Mouse (Mus musculus): Measurements from ENCODE around the gene Hspb8.
"Not testable (repeated sequence)": the region's sequence is repeated elsewhere in the genome, so short reads cannot be mapped to it uniquely, and the experiment has no call there.

Hspb8 gene

DNA sequence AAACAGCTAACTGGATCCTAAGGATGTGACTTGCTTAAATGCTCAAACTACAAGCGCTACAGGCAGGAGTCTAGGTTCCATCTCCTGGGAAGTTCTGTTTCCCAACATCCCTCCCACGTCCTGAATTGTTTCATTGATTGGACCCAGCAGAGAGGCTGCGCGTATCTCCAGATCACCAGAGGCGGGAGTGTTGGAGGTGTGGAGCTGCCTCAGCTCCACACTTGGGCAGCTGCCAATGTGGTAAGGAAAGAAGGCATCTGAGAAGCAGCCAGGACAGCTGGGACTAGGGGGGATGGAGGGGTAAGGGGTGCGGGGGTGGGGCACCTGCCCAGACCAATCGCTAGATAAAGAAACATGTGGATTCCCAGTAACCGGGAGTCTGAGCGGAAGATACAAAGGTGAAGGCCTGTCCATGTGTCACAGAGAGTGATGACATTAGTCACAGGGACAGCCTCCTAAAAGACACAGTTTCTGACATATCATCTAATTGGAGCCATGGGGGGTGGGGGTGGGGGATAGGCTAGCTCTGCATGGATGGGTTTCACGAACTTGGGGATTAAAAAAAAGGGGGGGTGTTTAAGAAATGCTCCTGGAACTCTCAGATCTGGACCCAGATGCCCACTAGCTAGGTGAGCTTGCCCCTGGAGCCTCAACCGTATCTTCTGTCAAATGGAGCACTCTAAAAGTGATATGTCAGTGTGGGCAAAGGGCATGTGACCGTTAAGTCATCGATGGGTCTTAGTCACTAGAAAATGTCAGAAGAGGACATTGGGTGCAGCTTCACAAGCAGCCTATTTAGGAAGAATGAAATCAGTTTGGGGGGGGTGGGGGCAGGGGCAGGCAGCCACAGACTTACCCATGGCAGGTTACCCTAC, 12.5 kb upstream of the Hspb8 start:
- in situ Hi-C loops (cut with MboI; ENCODE audit: unreplicated experiment in 2 of 2): no loop called here

GRCm38 (mm10) chr5:116432871-116433270, 10.2 kb upstream of the Hspb8 start:
- in situ Hi-C loops (cut with MboI; ENCODE audit: unreplicated experiment in 2 of 2): no loop called here

GRCm38 (mm10) chr5:116426701-116427100, 4.0 kb upstream of the Hspb8 start:
- in situ Hi-C loops (cut with MboI; ENCODE audit: unreplicated experiment in 2 of 2): no loop called here

DNA sequence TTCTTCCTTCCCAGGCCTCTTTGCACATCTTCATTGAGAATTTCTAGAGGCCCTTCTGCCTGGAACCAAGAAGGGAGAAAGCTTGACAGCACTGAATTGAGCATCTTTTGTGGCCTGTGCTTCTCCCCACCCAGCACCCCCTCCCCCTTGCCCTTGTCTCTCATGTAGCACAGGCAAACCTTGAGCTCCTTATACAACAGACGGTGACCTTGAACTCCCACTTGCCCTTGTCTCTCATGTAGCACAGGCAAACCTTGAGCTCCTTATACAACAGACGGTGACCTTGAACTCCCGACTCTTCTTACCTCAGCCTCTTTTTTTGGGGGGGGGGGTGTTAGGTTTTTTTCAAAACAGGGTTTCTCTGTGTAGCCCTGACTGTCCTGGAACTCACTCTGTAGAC, 3.0 kb upstream of the Hspb8 start:
- in situ Hi-C loops (cut with MboI; ENCODE audit: unreplicated experiment in 2 of 2): not testable (repeated sequence)

DNA sequence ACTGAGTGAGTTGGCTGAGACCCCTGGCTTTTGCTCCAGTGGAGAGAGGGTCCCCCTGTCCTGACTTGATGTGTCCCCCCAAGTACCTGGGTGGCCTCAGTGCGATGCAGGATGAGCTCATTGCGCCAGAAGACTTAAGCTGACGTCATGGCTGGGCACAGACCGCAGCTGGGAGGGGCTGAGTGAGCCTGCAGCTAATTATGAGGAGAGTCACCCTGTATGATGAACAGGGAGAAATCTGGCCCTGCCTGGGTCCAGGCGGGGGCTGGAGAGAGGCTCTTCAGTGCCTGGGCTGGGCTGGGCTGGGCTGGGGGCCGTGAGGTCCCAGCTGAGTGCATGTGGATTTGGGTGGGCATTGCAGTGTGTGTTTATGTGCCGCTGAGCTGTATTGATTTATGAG, 2.6 kb upstream of the Hspb8 start:
- in situ Hi-C loops (cut with MboI; ENCODE audit: unreplicated experiment in 2 of 2): no loop called here

DNA sequence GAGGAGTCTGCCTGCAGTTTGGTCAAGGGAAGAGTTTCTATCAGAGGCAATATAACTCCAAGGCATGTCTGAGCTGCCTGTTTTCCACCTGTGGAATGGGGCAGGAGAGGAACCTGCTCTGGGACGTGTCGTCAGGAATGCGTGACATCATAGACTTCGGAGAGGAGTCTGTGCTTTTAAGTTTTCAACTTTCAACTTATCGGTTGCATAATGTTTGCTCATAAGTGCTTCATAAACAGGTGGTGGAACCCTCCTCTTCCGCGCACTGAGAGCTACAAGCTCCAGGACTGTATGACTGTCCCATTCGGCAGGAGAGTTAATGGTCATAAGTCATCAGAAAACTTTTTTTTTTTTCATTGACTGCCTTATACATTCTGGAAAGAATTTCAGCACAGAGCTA, 1.1 kb upstream of the Hspb8 start:
- in situ Hi-C loops (cut with MboI; ENCODE audit: unreplicated experiment in 2 of 2): no loop called here

- in situ Hi-C loops (cut with MboI; ENCODE audit: unreplicated experiment in 2 of 2): no loop called here
These were observed 728 bp downstream of the Hspb8 start for GRCm38 (mm10) chr5:116421791-116422481.

GRCm38 (mm10) chr5:116420759-116421225, 1.9 kb downstream of the Hspb8 start:
- in situ Hi-C loops (cut with MboI; ENCODE audit: unreplicated experiment in 2 of 2): no loop called here

- in situ Hi-C loops (cut with MboI; ENCODE audit: unreplicated experiment in 2 of 2): no loop called here
These were observed 2.5 kb downstream of the Hspb8 start for GRCm38 (mm10) chr5:116420213-116420612.

GRCm38 (mm10) chr5:116419322-116420045, 3.2 kb downstream of the Hspb8 start:
- in situ Hi-C loops (cut with MboI; ENCODE audit: unreplicated experiment in 2 of 2): no loop called here

DNA sequence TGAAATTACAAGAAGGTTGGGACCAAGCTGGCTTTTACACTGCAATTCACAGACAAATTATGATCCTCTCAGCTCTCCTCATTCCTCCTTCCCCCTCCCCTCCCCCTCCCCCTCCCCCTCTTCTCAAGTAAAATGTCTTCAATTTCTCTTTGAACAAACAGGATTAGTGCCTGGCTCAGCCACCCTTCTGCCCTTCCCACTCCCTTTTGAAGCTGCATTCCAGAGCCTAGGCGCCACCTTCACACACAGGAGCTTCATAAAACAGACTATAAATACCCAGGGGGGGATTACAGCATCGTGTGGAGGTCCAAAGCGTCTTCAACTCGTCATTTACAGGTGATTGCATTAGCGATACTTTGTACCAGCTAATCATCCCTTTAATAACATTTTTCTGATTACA, 6.5 kb downstream of the Hspb8 start:
- in situ Hi-C loops (cut with MboI; ENCODE audit: unreplicated experiment in 2 of 2): no loop called here

- in situ Hi-C loops (cut with MboI; ENCODE audit: unreplicated experiment in 2 of 2): no loop called here
These were observed 12.7 kb downstream of the Hspb8 start for GRCm38 (mm10) chr5:116409689-116410590.

- in situ Hi-C loops (cut with MboI; ENCODE audit: unreplicated experiment in 2 of 2): no loop called here
These were observed 13.7 kb downstream of the Hspb8 start for GRCm38 (mm10) chr5:116408965-116409364.

DNA sequence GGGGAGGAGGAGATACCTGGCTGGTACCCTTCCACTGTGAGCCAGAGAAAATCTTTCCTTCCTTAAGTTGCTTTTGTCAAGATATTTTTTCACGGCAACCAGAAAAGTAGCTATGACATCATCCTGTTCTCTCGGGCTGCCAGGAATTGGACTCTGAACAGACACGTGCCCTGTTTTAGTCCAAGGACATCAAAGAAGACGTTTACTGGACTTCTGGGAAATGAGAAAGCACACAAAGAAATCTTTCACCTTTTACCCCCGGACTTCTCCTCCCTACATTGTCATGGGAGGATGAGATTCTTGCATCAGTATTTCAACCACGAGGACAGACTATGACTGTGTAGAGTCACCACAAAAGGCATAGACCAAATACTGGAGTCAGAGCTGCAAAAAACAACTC, 14.7 kb downstream of the Hspb8 start:
- in situ Hi-C loops (cut with MboI; ENCODE audit: unreplicated experiment in 2 of 2): no loop called here

GRCm38 (mm10) chr5:116407321-116407720, 15.3 kb downstream of the Hspb8 start:
- in situ Hi-C loops (cut with MboI; ENCODE audit: unreplicated experiment in 2 of 2): no loop called here

- in situ Hi-C loops (cut with MboI; ENCODE audit: unreplicated experiment in 2 of 2): no loop called here
These were observed 16.2 kb downstream of the Hspb8 start for GRCm38 (mm10) chr5:116406507-116406906.

- in situ Hi-C loops (cut with MboI; ENCODE audit: unreplicated experiment in 2 of 2): no loop called here
These were observed 16.7 kb downstream of the Hspb8 start for GRCm38 (mm10) chr5:116405934-116406333.

GRCm38 (mm10) chr5:116404063-116404462, 18.6 kb downstream of the Hspb8 start:
- in situ Hi-C loops (cut with MboI; ENCODE audit: unreplicated experiment in 2 of 2): no loop called here

GRCm38 (mm10) chr5:116400801-116401200, 21.9 kb downstream of the Hspb8 start:
- in situ Hi-C loops (cut with MboI; ENCODE audit: unreplicated experiment in 2 of 2): no loop called here

DNA sequence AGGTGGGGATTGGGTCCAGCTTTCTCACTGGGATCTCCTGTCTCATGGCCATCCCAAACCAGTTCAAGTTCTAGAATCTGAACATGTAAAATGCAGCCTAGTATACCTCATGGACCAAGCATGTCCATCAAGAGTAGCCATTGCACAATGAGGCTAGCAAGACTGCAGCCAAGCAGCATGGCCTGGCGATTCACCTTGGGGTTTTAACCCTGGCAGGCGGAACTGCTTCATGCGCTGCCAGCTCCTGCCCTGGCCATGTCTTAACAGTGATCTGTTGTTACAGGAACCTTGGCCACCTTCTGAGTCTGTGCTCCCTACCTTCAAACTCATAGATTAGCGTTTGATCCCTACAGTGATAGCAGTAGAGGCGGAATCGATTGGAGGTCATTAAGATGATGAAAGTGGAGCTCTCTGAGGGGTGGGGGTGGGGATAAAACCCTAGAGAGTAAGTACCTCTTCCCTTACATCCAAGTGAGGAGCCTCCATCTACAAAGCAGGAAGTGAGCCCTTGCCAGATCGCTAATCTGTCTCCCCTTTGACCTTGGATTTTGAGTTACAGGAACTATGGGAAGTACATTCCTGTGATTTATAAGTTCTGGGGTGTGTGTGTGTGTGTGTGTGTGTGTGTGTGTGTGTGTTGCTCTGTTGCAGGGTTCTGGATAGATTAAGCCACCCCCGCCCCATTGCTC, 22.5 kb downstream of the Hspb8 start:
- in situ Hi-C loops (cut with MboI; ENCODE audit: unreplicated experiment in 2 of 2): no loop called here
